Mouse (Mus musculus) G1E (cell line): ENCODE data around the gene Larp4b. TPM values are rescaled to one million over a fixed set of nuclear protein-coding genes. Genes with fewer than 3 reads are reported as not detected.

Experiments
- ATAC-seq: 2 replicates; pipeline ENCODE4 v1.8.0; 2016; ENCODE audit warnings: mild to moderate bottlenecking; ENCODE audit not compliant: insufficient number of reproducible peaks, poor library complexity, low FRiP score, severe bottlenecking; ENCODE audit errors: extremely low read depth
- DNase-seq: peaks from one replicate; pipeline ENCODE4 v3.0.0; 2012; ENCODE audit warnings: low spot score
- H3K27me3 ChIP-seq: 2 replicates; pipeline ENCODE4 v1.6.1; 2012; ENCODE audit warnings: mild to moderate bottlenecking, low read length, inconsistent platforms; ENCODE audit not compliant: insufficient read depth
- H3K36me3 ChIP-seq: replicated peaks from 2 replicates; pipeline ENCODE3; 2012; ENCODE audit warnings: mild to moderate bottlenecking, inconsistent platforms
- H3K4me1 ChIP-seq: 2 replicates; pipeline ENCODE4 v1.6.1; 2012; ENCODE audit warnings: low read depth, low read length, inconsistent platforms, mixed read lengths; ENCODE audit not compliant: insufficient read depth
- H3K4me3 ChIP-seq: 2 replicates; pipeline ENCODE4 v1.5.1; 2012; ENCODE audit warnings: low read depth, mild to moderate bottlenecking, inconsistent platforms, low read length, moderate library complexity, mixed read lengths
- H3K9me3 ChIP-seq: replicated peaks from 2 replicates; pipeline ENCODE4 v1.6.1; 2012; ENCODE audit warnings: inconsistent platforms
- CTCF ChIP-seq: IDR thresholded peaks from 2 replicates; pipeline ENCODE4 v1.5.1; 2012; ENCODE audit warnings: low read depth, low read length, inconsistent platforms, mixed read lengths
- GATA1 ChIP-seq: IDR thresholded peaks from 2 replicates; pipeline ENCODE4 v1.6.1; 2012; ENCODE audit warnings: borderline replicate concordance, low read length, inconsistent platforms, mixed read lengths
- GATA2 ChIP-seq: IDR thresholded peaks from 2 replicates; pipeline ENCODE4 v1.6.1; 2012; ENCODE audit warnings: low read depth, low read length, inconsistent platforms, borderline replicate concordance
- POLR2AphosphoS5 ChIP-seq: IDR thresholded peaks from 2 replicates; pipeline ENCODE4 v1.6.1; 2012; ENCODE audit warnings: low read depth, low read length, inconsistent platforms; ENCODE audit not compliant: insufficient replicate concordance
- TAL1 ChIP-seq: conservative IDR thresholded peaks from 2 replicates; pipeline ENCODE4 v1.6.1; 2012; ENCODE audit warnings: low read depth, low read length, inconsistent platforms, mixed read lengths
- polyA plus RNA-seq: library from polyadenylated mRNA; stranded (reverse); fragments of >175 nt; gene quantifications from 2 replicates; pipeline ENCODE4 v1.2.3, GENCODE M21; 2012
- total RNA-seq, 2 experiments: library from RNA; stranded (forward) in 1 of 2; stranded (reverse) in 1 of 2; fragments of 200-1000 nt in 1 of 2; fragments of >200 nt in 1 of 2; fragmentation: Nextera tagmentation in 1 of 2; gene quantifications; 2 replicates each; pipeline ENCODE4 v1.2.3; 2014 to 2017

The Larp4b gene
- total and polyA plus RNA-seq, 3 experiments, result 66.3 to 233 (median 208) TPM

DNA sequence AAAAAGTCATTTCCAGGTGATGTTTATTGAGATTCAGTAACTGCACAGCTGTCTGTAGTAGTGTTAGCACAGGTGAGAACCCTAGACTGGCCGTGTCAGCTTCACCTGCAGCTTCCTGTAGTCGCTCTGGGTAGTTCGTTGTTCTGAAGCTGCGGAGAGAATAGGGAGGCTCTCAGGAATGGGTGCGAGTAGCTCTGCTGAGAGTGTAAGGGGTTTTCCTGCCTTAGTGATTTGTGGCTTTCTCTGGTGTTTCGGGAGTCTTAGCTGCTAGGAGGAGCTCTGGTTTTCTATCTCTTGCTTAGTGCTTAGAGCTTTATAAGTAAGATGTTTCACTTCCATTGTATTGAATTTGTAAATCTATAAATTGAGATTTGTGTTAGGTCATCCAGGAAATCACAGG is 42.4 kb downstream of the Larp4b start:
- Histone ChIP-seq H3K9me3 (no peaks in the 10 kb centered on the region), H3K4me3 (no peak overlapping the region), H3K36me3 (peaks cover 89% of the 10 kb centered on the region), H3K27me3 (no peaks in the 10 kb centered on the region), H3K4me1 (peaks cover 10% of the 10 kb centered on the region)
- DNase-seq, result no peak
- TF ChIP-seq TAL1 (no peak), CTCF (no peak), GATA2 (no peak), POLR2AphosphoS5 (no peak), GATA1 (no peak)
- ATAC-seq, result no peak

DNA sequence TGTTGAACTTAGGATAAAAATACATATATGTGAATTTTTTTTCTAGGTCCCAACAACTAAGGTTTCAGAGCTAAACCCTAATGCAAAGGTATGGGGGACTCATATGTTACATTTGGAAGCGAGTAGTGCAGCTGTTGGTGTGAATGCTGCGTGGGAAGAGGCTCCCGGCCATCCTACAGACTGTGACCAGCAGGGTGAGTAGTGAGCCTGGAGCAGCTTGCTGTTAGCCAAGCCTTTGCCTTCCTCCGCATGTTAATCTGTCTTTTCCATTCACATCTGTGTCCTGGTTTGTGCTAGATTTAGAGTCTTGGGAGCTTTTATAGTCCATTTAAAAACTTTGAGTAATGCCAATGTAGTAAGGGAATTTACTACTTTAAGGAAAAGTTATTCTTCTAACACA is 43.1 kb downstream of the Larp4b start:
- DNase-seq (no peak), ATAC-seq (no peak)
- Histone ChIP-seq H3K4me3 (no peak overlapping the region), H3K36me3 (peaks cover 90% of the 10 kb centered on the region), H3K27me3 (no peaks in the 10 kb centered on the region), H3K9me3 (no peaks in the 10 kb centered on the region), H3K4me1 (peaks cover 10% of the 10 kb centered on the region)
- TF ChIP-seq TAL1 (no peak), GATA2 (no peak), CTCF (no peak), POLR2AphosphoS5 (no peak), GATA1 (no peak)

DNA sequence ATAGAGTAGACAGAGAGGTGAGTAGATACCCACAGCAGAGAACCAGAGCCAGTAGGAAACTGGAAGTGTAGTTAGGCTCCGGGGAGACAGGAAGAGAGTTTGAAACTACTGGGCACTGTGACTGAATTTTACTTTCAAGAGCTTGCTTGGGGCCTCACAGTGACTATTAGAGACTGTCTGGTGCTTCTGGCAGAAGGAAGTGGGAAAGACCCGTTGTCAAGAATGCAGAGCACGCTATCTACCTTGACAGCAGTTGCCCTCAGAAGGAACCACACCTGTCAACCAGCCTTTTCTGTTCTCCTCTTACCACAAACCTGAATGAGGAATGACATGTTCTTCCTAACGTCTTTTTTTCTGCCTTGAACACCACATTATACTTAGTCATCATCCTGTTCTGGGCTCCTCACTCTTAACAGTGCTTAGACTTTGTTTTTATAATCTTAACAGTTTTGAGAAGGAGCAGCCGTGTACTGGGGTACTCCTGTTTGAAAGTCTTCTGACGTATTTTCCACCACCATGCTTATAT is 45.8 kb downstream of the Larp4b start:
- TF ChIP-seq CTCF (no peak), GATA1 (no peak), GATA2 (no peak), TAL1 (no peak), POLR2AphosphoS5 (no peak)
- H3K4me3 ChIP-seq, result no peak overlapping the region
- DNase-seq (no peak), ATAC-seq (no peak)
- H3K4me1 ChIP-seq, result peaks cover 10% of the 10 kb centered on the region
- no peaks in the 10 kb centered on the region for H3K9me3 ChIP-seq
- no peaks in the 10 kb centered on the region for H3K27me3 ChIP-seq
- H3K36me3 ChIP-seq, result peaks cover 97% of the 10 kb centered on the region

DNA sequence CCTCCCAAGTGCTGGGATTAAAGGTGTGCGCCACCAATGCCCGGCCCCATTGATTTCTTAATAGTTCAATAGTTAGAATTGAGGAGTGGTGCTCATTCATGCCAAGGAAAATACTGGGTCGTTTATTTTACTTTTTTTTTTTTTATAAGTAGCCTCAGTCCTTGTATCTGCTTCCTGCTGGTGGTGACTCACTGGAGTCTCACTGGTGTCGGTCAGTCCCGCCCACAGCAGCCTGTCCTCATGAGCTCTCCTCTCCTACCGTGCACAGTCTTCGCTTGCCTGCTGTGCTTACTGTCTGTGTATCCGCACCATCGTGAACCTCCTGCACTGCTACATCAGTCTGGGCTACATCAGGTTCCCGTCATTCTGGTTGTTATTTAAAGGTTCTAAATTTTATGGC is 46.5 kb downstream of the Larp4b start:
- ATAC-seq (peak; percentile 34; the same call in 1 of the 2 replicates), DNase-seq (no peak)
- no peaks in the 10 kb centered on the region for H3K9me3 ChIP-seq
- no peak overlapping the region for H3K4me3 ChIP-seq
- H3K4me1 ChIP-seq, result peaks cover 10% of the 10 kb centered on the region
- peaks cover 99% of the 10 kb centered on the region for H3K36me3 ChIP-seq
- no peaks in the 10 kb centered on the region for H3K27me3 ChIP-seq
- no peak for TF ChIP-seq POLR2AphosphoS5
- no peak for TF ChIP-seq CTCF
- no peak for TF ChIP-seq TAL1
- TF ChIP-seq GATA2, result no peak
- no peak for TF ChIP-seq GATA1

DNA sequence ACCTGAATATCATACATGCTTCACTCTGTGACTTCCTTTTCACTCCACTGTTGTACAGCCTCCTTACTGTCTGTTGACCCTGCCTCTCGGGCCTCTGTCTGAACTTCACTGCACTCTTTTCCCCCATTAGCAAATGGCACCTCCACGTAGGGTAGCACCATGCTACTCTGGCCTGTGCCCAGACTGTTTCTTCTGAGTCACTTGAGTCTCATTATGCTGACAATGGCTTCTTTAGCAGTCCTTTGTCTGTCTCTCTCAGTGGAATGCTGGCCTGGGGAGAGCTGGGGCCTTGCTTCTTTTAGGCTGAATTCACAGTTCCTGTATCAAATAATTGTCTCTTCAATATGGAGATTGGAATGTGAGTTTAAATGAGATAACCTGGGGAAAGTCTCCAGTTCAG is 48.7 kb downstream of the Larp4b start:
- DNase-seq (no peak), ATAC-seq (no peak)
- peaks cover 10% of the 10 kb centered on the region for H3K4me1 ChIP-seq
- TF ChIP-seq POLR2AphosphoS5 (no peak), CTCF (no peak), TAL1 (no peak), GATA1 (no peak), GATA2 (no peak)
- H3K9me3 ChIP-seq, result no peaks in the 10 kb centered on the region
- H3K36me3 ChIP-seq, result peaks cover 98% of the 10 kb centered on the region
- H3K4me3 ChIP-seq, result no peak overlapping the region
- H3K27me3 ChIP-seq, result no peaks in the 10 kb centered on the region

DNA sequence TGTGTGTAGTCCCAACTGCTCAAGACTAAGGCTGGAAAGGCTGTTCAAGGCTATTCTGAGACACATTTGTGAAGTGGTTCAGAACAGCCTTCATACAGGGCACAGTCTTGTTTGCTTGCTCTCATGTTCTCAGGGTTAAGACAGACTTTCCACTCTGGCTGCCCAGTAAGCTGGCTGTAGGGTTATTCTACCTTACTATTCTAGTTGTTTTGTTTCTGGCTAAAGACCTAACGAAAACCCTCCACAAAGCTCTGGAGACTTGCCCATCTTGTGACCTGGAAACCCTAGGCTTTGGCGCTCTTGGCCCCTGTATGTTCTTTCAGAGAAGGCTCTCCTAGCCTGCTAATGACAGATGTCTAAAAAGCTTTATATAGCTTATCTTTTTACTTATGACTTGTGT is 55.1 kb downstream of the Larp4b start:
- Histone ChIP-seq H3K9me3 (no peaks in the 10 kb centered on the region), H3K4me3 (no peak overlapping the region), H3K4me1 (peaks cover 37% of the 10 kb centered on the region), H3K36me3 (peaks cover 93% of the 10 kb centered on the region), H3K27me3 (no peaks in the 10 kb centered on the region)
- DNase-seq (no peak), ATAC-seq (no peak)
- TF ChIP-seq CTCF (no peak), TAL1 (no peak), GATA2 (no peak), POLR2AphosphoS5 (no peak), GATA1 (no peak)
